Mouse (Mus musculus) stomach, postnatal 0 days (tissue): Measurements from ENCODE around the gene Fam160b1.

Source experiments
- CTCF ChIP-seq: IDR thresholded peaks from 2 replicates; pipeline ENCODE4 v1.5.1; 2016; ENCODE audit warnings: antibody characterized with exemption, low read depth, mild to moderate bottlenecking, moderate library complexity
- EP300 ChIP-seq: optimal IDR thresholded peaks from 2 replicates; pipeline ENCODE3; 2016; ENCODE audit warnings: antibody characterized with exemption

DNA sequence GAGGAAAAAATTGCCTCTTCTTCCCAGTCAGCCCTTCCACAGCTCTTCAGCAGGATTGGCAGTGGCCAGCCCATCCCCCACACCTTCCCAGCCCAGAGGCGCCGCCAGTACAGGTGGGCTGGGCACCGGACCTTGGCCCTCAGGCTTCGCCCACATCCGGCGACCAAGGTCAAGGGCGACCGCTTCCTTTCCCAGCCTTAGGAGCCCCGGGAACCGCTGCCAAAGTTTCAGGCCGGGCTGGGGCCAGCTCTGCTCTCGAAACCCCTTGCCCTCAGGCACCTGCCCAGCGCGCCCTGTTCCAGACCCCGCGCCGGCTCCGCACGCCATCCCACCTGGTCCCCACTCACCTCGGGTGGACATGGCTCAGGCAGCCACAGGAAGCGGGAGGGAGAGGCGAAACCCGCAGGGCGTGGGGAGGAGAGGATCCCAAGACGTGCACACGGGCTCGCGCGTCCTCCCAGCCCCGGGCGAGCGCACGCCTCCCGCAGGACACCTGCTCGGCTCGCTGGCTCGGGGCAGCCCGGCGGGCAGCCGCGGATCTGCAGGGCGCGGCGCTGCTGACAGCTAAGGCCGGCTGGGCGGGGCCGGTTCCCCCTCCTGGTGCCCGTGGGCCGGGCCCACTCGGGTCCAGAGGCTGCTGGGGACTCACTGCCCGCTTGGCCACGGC is 46.0 kb upstream of the Fam160b1 start, which contains the start of gene Ablim1:
- TF ChIP-seq EP300: no peak
- TF ChIP-seq CTCF: peak; percentile 48; the same call in 1 of the 2 replicates
